Mouse (Mus musculus): Measurements from ENCODE around the gene Sidt2. TPM values are rescaled to one million over a fixed set of nuclear protein-coding genes. Genes with fewer than 3 reads are reported as not detected.
A peak's percentile ranks its signal among the peaks of the same experiment; 100 is the strongest.

The Sidt2 gene
- polyA plus RNA-seq, 1 experiment from 2014 or later: 48.3 TPM

DNA sequence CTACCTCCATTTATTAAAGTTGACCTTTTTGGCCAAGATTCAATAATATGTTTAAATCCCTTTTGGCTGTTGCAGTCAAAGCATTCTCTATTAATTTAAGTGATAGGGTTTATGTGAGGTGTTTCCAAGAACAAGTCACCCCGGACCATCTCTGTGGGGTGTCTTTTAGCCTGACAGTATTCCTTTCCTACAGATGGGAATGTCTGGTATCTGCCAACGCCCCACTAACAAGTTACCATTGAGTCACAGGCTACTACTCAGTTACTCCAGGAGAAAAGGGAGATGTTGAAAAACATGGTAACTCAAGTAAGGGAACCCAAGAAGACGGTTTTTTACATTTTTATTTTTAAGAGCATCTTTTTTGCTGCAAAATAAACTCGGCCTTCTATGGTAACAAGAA is 49.9 kb downstream of the Sidt2 start:
- Histone ChIP-seq H3K27ac (replicated peaks) (peak overlapping the region; percentile 98), H3K4me1 (replicated peaks) (peaks cover 36% of the 10 kb centered on the region), H3K27me3 (no peaks in the 10 kb centered on the region), H3K9ac (peak overlapping the region; percentile 90), H3K4me3 (peak overlapping the region; percentile 82), H3K36me3 (peaks cover 37% of the 10 kb centered on the region), H3K9me3 (no peaks in the 10 kb centered on the region), H3K4me2 (peak overlapping the region; percentile 87)
- 61% methylated on average over 4 of the region's 4 CpGs for WGBS
- no peak for ATAC-seq (ENCODE audit: low FRiP score, low read depth)

DNA sequence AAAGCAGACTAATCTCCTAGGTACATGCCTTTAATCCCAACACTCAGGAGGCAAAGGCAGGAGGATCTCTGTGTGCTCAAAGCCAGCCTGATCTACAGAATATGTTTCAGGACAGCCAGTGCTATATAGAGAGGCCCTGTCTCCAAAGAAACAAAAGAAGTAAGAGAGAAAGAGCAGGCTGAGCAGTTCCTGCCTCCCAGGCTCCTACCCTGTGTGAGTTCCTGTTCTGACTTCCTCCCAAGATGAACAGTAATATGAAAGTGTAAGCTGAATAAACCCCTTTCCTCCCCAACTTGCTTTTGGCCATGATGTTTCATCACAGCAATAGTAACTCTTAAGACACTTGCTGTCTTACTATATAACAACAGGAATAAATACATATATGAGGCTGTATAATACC is 61.4 kb downstream of the Sidt2 start:
- Histone ChIP-seq H3K36me3 (peaks cover 88% of the 10 kb centered on the region), H3K9me3 (no peaks in the 10 kb centered on the region)

More for the DNA sequence above, 61.4 kb downstream of the Sidt2 start:
- no peak for ATAC-seq (ENCODE audit: low FRiP score, low read depth)
- H3K4me3 ChIP-seq: no peak overlapping the region
- no peak overlapping the region for H3K27ac ChIP-seq (replicated peaks)
- H3K27me3 ChIP-seq: no peaks in the 10 kb centered on the region
- no peak overlapping the region for H3K9ac ChIP-seq
- H3K4me1 ChIP-seq (replicated peaks): no peaks in the 10 kb centered on the region
- H3K4me2 ChIP-seq: no peak overlapping the region

Small RNA genes within 50 kb of the gene (microRNA-seq; reads per million reads assigned to microRNA genes)
- gene Mir7087: not detected

Other genes starting within 250 kb of the Sidt2 start
- 14.8 and 14.9 TPM in 2 replicates for gene Cep164, start 126.6 kb downstream of the Sidt2 start, polyA plus RNA-seq (2015; fragmentation: Nextera tagmentation; extraction: Ambion mirVana)
- gene Bace1, start 116.7 kb downstream of the Sidt2 start, polyA plus RNA-seq (2015; fragmentation: Nextera tagmentation; extraction: Ambion mirVana): 52.2 and 53.1 TPM in 2 replicates
- gene Pcsk7, start 48.8 kb downstream of the Sidt2 start, polyA plus RNA-seq (2015; fragmentation: Nextera tagmentation; extraction: Ambion mirVana): 21.6 and 22.2 TPM in 2 replicates
- 94.1 and 109 TPM in 2 replicates for gene Rnf214, start 48.3 kb downstream of the Sidt2 start, polyA plus RNA-seq (2015; fragmentation: Nextera tagmentation; extraction: Ambion mirVana)
- 6.5 and 7.2 TPM in 2 replicates for gene Tagln, start 19.2 kb downstream of the Sidt2 start, polyA plus RNA-seq (2015; fragmentation: Nextera tagmentation; extraction: Ambion mirVana)
- 258 and 263 TPM in 2 replicates for gene Pafah1b2, start 57.4 kb upstream of the Sidt2 start, polyA plus RNA-seq (2015; fragmentation: Nextera tagmentation; extraction: Ambion mirVana)
- gene Sik3, start 57.6 kb upstream of the Sidt2 start, polyA plus RNA-seq (2015; fragmentation: Nextera tagmentation; extraction: Ambion mirVana): 11.6 and 12.6 TPM in 2 replicates